Mouse (Mus musculus): ENCODE data around the gene Cldn10.

The Cldn10 gene

DNA sequence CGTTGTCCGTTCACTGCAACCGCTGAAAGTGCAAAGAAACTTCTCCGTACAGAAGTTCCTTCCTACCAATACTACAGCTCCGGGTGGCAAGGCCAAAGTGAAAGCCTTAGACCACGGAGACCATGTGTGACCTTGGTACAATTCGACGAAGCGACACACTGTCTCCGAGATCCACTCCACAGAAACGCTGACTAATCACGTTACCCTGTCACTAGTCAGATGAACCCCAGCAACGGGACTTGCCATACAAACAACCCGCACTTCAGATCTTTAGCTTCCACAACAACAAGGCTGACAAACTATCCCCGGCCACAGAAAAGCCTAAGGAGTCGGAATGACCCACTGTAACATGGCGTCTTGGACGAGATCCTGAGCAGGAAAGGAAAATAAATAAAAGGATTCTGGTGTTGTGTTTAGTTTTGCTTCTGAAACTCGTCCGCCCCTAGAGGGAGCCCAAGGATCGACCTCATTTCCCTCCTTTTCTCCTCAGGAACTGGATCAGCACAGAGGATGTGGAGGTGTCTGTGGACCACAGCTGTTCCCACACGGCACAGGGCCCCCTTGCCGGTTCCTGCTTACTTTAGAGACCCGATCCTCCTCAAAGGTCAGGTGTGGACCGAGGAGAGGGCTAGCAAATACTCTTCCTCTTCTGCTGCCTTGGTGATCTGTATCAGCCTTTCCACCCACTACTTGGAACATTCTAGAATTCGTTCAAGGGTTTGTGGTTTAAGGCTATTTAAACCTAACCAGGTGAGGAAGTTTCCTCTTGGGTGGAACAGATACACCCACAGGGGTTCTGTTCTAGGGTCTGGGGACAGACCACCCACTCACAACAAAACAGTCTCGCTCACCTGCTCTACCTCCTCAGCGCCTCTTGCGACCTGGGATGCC, 122.9 kb downstream of the Cldn10 start:
- DNase-seq (ENCODE audit: low read depth, low spot score) = peak; percentile 34

- DNase-seq (ENCODE audit: low read depth, low spot score) = no peak
These were observed 123.8 kb downstream of the Cldn10 start for GRCm38 (mm10) chr14:118911521-118911920.

- DNase-seq (ENCODE audit: low read depth, low spot score) = no peak
These were observed 125.9 kb downstream of the Cldn10 start for GRCm38 (mm10) chr14:118913651-118914050.

DNA sequence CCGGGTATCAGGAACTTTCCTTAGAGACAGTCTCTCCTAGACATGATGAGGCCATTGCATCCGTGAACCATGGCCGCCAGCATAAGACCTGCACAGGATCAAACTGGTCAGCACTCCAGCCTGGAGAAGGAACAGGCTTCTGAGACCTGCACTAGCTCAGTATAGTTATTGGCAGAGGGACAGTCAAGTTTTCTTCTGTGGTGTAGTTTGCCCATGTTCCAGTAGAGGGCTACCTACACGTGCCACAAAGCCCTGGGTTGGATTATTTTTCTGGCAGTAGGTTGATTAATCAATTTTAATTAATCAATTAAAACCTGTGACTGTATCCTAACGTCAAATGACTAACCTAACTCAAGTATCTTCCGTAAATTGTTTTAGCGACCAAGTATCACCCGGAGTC, 131.3 kb downstream of the Cldn10 start:
- no peak for DNase-seq (ENCODE audit: low read depth, low spot score)

- no peak for DNase-seq (ENCODE audit: low read depth, low spot score)
These were observed 132.9 kb downstream of the Cldn10 start for GRCm38 (mm10) chr14:118920654-118921053.

DNA sequence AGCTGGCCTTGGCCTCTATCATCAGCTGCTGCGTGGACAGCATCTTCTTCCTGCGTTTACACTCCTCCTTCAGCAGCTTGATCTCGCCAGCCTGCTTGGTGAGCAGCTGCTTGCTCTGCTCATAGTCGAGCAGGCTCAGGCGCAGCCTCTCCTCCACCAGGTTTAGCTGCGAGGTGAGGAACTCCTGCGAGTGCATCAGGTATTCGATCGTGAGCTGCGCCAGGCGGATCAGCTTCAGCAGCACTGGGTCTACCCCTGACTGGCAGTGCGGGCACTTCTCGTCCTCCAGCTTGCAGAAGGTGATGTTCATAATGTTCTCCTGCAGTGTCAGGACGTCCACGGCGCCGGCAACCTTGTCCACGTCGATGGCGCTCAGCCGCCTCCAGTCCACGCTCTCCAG, 134.5 kb downstream of the Cldn10 start:
- DNase-seq (ENCODE audit: low read depth, low spot score) = no peak

DNA sequence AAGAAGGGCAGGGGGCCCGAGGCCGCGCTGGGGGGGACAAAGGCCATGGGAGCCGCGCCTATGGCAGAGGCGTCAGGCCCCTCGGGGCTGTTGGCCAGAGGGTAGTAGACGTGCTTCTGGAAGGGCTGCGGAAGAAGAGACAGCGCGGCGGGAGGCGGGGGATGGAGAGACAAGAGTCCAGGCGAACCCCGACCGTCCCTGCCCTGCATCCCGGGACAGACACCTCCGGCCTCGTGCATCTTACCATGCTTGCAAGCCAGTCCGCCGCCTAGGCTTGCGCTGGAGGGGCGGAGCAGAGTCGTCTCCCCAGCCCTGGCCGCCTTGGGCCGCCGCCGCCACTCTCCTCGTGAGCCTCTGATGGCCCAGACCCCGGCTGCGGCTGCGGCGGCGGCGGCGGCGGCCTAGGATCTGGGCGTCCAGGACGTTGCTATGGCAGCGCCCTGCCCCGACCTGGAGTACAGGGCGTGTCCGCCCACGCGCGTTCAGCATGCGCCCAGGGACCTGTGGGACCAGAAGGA, 135.0 kb downstream of the Cldn10 start:
- DNase-seq (ENCODE audit: low read depth, low spot score) = no peak

Measured in WW6 (cell line).